Mouse (Mus musculus): Measurements from ENCODE around the gene Mettl24.

- no peak for TF ChIP-seq POLR2A (IDR thresholded peaks at IDR 0.05; ENCODE audit: insufficient read length, low read depth)
- no peak for TF ChIP-seq POLR2AphosphoS2 (IDR thresholded peaks at IDR 0.05; ENCODE audit: insufficient read length, low read depth)
- no peak for TF ChIP-seq REST (IDR thresholded peaks at IDR 0.05; ENCODE audit: insufficient read depth, insufficient read length)
- no peak for TF ChIP-seq MYOD1 (IDR thresholded peaks at IDR 0.05; ENCODE audit: control insufficient read depth in 1 of 3, insufficient read length in 2 of 3, low read depth in 2 of 3)
These were observed 148.2 kb downstream of the Mettl24 start for GRCm38 (mm10) chr10:40831267-40831666.

All from myocyte (in vitro differentiated cells).